Mouse (Mus musculus) brain, embryonic 14.5 days (tissue): Measurements from ENCODE around the gene Adh6a.

ENCODE experiments used
- CTCF ChIP-seq: fragments of 200-500 bp; IDR thresholded peaks from 2 replicates; pipeline ENCODE4 v1.5.1; 2012; ENCODE audit warnings: inconsistent platforms, mild to moderate bottlenecking, moderate library complexity, borderline replicate concordance; ENCODE audit not compliant: insufficient read depth, insufficient read length; ENCODE audit errors: extremely low read depth
- POLR2A ChIP-seq: fragments of 200-500 bp; IDR thresholded peaks from 2 replicates; pipeline ENCODE4 v1.6.1; 2012; ENCODE audit warnings: mild to moderate bottlenecking, inconsistent platforms, borderline replicate concordance; ENCODE audit not compliant: poor library complexity, insufficient read depth, insufficient read length, severe bottlenecking; ENCODE audit errors: extremely low read depth

- TF ChIP-seq POLR2A (no peak), CTCF (no peak)
Observed at GRCm38 (mm10) chr3:138366181-138366580, 53.1 kb downstream of the Adh6a start.
